19 mouse cellular contexts compared by ENCODE assay signal in genomic region chr12:106528521-106528920, GRCm38 (mm10).
A peak's percentile ranks its signal among the peaks of the same experiment; 100 is the strongest.
DNase-seq lines count a peak whose midpoint lies in the region; ATAC-seq and TF ChIP-seq lines count a peak whose summit lies in the region.
"Had no signal": no experiment of that assay in that cellular context is flagged by ENCODE, and none has a peak within 500 bp of the region (broad histone marks: within the 10 kb centered on the region; RNA-seq: fewer than 3 reads in every experiment).

No protein-coding gene starts in this region.

- DNase-seq in heart, adult 11 months = peak; percentile 25
- no peak for DNase-seq in heart, postnatal 10 days
- DNase-seq in hindbrain, postnatal 0 days (ENCODE audit: low spot score) = no peak
- DNase-seq in hindbrain, embryonic 10.5 days (ENCODE audit: low spot score) = no peak
- DNase-seq in brain, adult 2 months (ENCODE audit: low read depth, low spot score) = peak; percentile 21
- no peak for DNase-seq in gastrocnemius, postnatal 10 days
- no peak for DNase-seq in liver, postnatal 0 days
- DNase-seq: adrenal gland, postnatal 25 days; cerebellum, adult 11-12 months; kidney, adult 8-10 months; kidney, postnatal 10 days; liver; right cerebral cortex, postnatal 25 days; spleen, adult 18-20 months had no signal

- no peak for TF ChIP-seq EP300 in liver, postnatal 0 days (IDR thresholded peaks at IDR 0.05; ENCODE audit: low read depth)

- no peaks in the 10 kb centered on the region for H3K9me3 ChIP-seq in hindbrain, postnatal 0 days (ENCODE audit: low read length)
- no peaks in the 10 kb centered on the region for H3K9me3 ChIP-seq in hindbrain, embryonic 10.5 days
- no peaks in the 10 kb centered on the region for H3K9me3 ChIP-seq in forebrain, embryonic 15.5 days
- no peaks in the 10 kb centered on the region for H3K9me3 ChIP-seq in liver, postnatal 0 days (ENCODE audit: low read length)
- H3K9me3 ChIP-seq: embryonic facial prominence, embryonic 12.5 days; limb, embryonic 10.5 days; liver, embryonic 15.5 days had no signal

- no peak for ATAC-seq in hindbrain, postnatal 0 days
- ATAC-seq in forebrain, embryonic 15.5 days (replicated peaks) = peak; percentile 44
- ATAC-seq in liver, postnatal 0 days = no peak

- TF ChIP-seq CTCF in hindbrain, postnatal 0 days (IDR thresholded peaks at IDR 0.05; ENCODE audit: low read depth) = no peak
- no peak for TF ChIP-seq CTCF in liver, postnatal 0 days (IDR thresholded peaks at IDR 0.05; ENCODE audit: low read depth)

- H3K36me3 ChIP-seq in hindbrain, postnatal 0 days (ENCODE audit: insufficient read depth, low read length) = no peaks in the 10 kb centered on the region
- no peaks in the 10 kb centered on the region for H3K36me3 ChIP-seq in hindbrain, embryonic 10.5 days
- H3K36me3 ChIP-seq in forebrain, embryonic 15.5 days = no peaks in the 10 kb centered on the region
- no peaks in the 10 kb centered on the region for H3K36me3 ChIP-seq in liver, postnatal 0 days (replicated peaks; ENCODE audit: insufficient read depth, low read length)
- H3K36me3 ChIP-seq: embryonic facial prominence, embryonic 12.5 days; hindbrain, embryonic 13.5 days; limb, embryonic 10.5 days; liver, embryonic 15.5 days had no signal

- intact Hi-C loops in heart, postnatal 10 days (cut with DNase I) = no loop called here

- 26% methylated on average over 10 of the region's 10 CpGs for WGBS in hindbrain, postnatal 0 days
- WGBS in hindbrain, embryonic 10.5 days = 37% methylated on average over 10 of the region's 10 CpGs
- 18% methylated on average over 10 of the region's 10 CpGs for WGBS in forebrain, embryonic 15.5 days
- 40% methylated on average over 10 of the region's 10 CpGs for WGBS in liver, postnatal 0 days (ENCODE audit: insufficient replicate concordance)

- H3K27me3 ChIP-seq in hindbrain, postnatal 0 days (ENCODE audit: insufficient read depth, low read length) = no peaks in the 10 kb centered on the region
- H3K27me3 ChIP-seq in hindbrain, embryonic 10.5 days (ENCODE audit: insufficient read depth, poor library complexity, severe bottlenecking) = peaks cover 33% of the 10 kb centered on the region
- H3K27me3 ChIP-seq in forebrain, embryonic 15.5 days = no peaks in the 10 kb centered on the region
- H3K27me3 ChIP-seq in liver, postnatal 0 days (ENCODE audit: insufficient read depth, low read length) = no peaks in the 10 kb centered on the region

- H3K4me1 ChIP-seq in hindbrain, postnatal 0 days (ENCODE audit: insufficient read depth, low read length) = peaks cover 6% of the 10 kb centered on the region
- peaks cover 20% of the 10 kb centered on the region for H3K4me1 ChIP-seq in hindbrain, embryonic 10.5 days (replicated peaks)
- peaks cover 30% of the 10 kb centered on the region for H3K4me1 ChIP-seq in forebrain, embryonic 15.5 days
- H3K4me1 ChIP-seq in liver, postnatal 0 days (ENCODE audit: insufficient read depth) = no peaks in the 10 kb centered on the region
- H3K4me1 ChIP-seq: liver, embryonic 15.5 days had no signal

- H3K27ac ChIP-seq in hindbrain, postnatal 0 days = no peak overlapping the region
- H3K27ac ChIP-seq in hindbrain, embryonic 10.5 days = no peak overlapping the region
- H3K27ac ChIP-seq in forebrain, embryonic 15.5 days (replicated peaks) = peak overlapping the region; percentile 90
- no peak overlapping the region for H3K27ac ChIP-seq in liver, postnatal 0 days (ENCODE audit: low read depth)
- H3K27ac ChIP-seq: embryonic facial prominence, embryonic 12.5 days; hindbrain, embryonic 13.5 days; limb, embryonic 10.5 days; liver, embryonic 15.5 days had no signal

- H3K4me2 ChIP-seq in hindbrain, postnatal 0 days (ENCODE audit: low read depth, low read length) = 0 out of 2 replicates have a peak overlapping the region, but pooled peaks have one; percentile 13
- H3K4me2 ChIP-seq in forebrain, embryonic 15.5 days (replicated peaks) = peak overlapping the region; percentile 19
- no peak overlapping the region for H3K4me2 ChIP-seq in liver, postnatal 0 days (ENCODE audit: low read depth, low read length)
- H3K4me2 ChIP-seq: liver, embryonic 15.5 days had no signal

- no peak overlapping the region for H3K4me3 ChIP-seq in hindbrain, postnatal 0 days (ENCODE audit: low read length)
- no peak overlapping the region for H3K4me3 ChIP-seq in hindbrain, embryonic 10.5 days
- no peak overlapping the region for H3K4me3 ChIP-seq in forebrain, embryonic 15.5 days
- H3K4me3 ChIP-seq in liver, postnatal 0 days (ENCODE audit: low read depth, low read length) = no peak overlapping the region
- H3K4me3 ChIP-seq: embryonic facial prominence, embryonic 12.5 days; hindbrain, embryonic 13.5 days; limb, embryonic 10.5 days; liver, embryonic 15.5 days had no signal

- no peak overlapping the region for H3K9ac ChIP-seq in hindbrain, postnatal 0 days (replicated peaks; ENCODE audit: low read length)
- no peak overlapping the region for H3K9ac ChIP-seq in forebrain, embryonic 15.5 days (replicated peaks)
- H3K9ac ChIP-seq in liver, postnatal 0 days (replicated peaks) = no peak overlapping the region
- H3K9ac ChIP-seq: embryonic facial prominence, embryonic 12.5 days; liver, embryonic 15.5 days had no signal

Comparison
In these comparisons a context has a peak if more than half of its experiments do, and no peak if none do; other contexts are left out.
1. DNase-seq: peak in heart, adult 11 months (single experiment) and brain, adult 2 months (single experiment); none in heart, postnatal 10 days (0 of 2), hindbrain, postnatal 0 days (single experiment), hindbrain, embryonic 10.5 days (single experiment), gastrocnemius, postnatal 10 days (single experiment) and liver, postnatal 0 days (single experiment).